8 mouse cellular contexts compared by ENCODE assay signal in genomic region chr5:144100149-144100935, GRCm38 (mm10). TPM values are rescaled to one million over a fixed set of nuclear protein-coding genes. Genes with fewer than 3 reads are reported as not detected.
DNase-seq lines count a peak whose midpoint lies in the region; ATAC-seq and TF ChIP-seq lines count a peak whose summit lies in the region.

Lmtk2 (plus strand) TSS chr5:144100436.

- TF ChIP-seq POLR2A in olfactory bulb, adult 2 months (IDR thresholded peaks at IDR 0.05; ENCODE audit: insufficient read depth, low read depth, low read length) = peak; percentile 96
- TF ChIP-seq POLR2A in thymus, adult 2 months (IDR thresholded peaks at IDR 0.05; ENCODE audit: control insufficient read depth, extremely low read depth, insufficient read depth, low read length, poor library complexity) = peak; percentile 94; the same call in 1 of the 2 replicates

- H3K9ac ChIP-seq in ES-E14 (ENCODE audit: insufficient read depth, low read depth, low read length, poor library complexity, severe bottlenecking) = peak within 1 kb of the TSS; percentile 89
- peak within 1 kb of the TSS; percentile 93 for H3K9ac ChIP-seq in forebrain, embryonic 16.5 days (replicated peaks; ENCODE audit: low read depth, low read length)
- H3K9ac ChIP-seq in lung, embryonic 14.5 days = peak within 1 kb of the TSS; percentile 85

- no peaks in the 10 kb centered on the region for H3K36me3 ChIP-seq in ES-E14 (ENCODE audit: control insufficient read depth, insufficient read depth, low read length, poor library complexity, severe bottlenecking)
- no peaks in the 10 kb centered on the region for H3K36me3 ChIP-seq in forebrain, embryonic 16.5 days (ENCODE audit: control insufficient read depth, insufficient read depth)
- H3K36me3 ChIP-seq in lung, embryonic 14.5 days (ENCODE audit: insufficient read depth) = no peaks in the 10 kb centered on the region
- no peaks in the 10 kb centered on the region for H3K36me3 ChIP-seq in thymus, adult 2 months (ENCODE audit: control insufficient read depth, insufficient read depth, low read length)

- under 1% methylated on average over 88 of the region's 90 CpGs for WGBS in forebrain, embryonic 16.5 days
- WGBS in lung, embryonic 14.5 days = under 1% methylated on average over 78 of the region's 90 CpGs
- WGBS in olfactory bulb, adult 2 months = under 1% methylated on average over 90 of the region's 90 CpGs
- under 1% methylated on average over 90 of the region's 90 CpGs for WGBS in thymus, adult 2 months

- no peaks in the 10 kb centered on the region for H3K9me3 ChIP-seq in ES-E14 (ENCODE audit: control insufficient read depth, insufficient read depth, low read depth, low read length)
- no peaks in the 10 kb centered on the region for H3K9me3 ChIP-seq in forebrain, embryonic 16.5 days (ENCODE audit: control insufficient read depth, low read length)
- H3K9me3 ChIP-seq in lung, embryonic 14.5 days (ENCODE audit: low read depth, low read length) = no peaks in the 10 kb centered on the region

- H3K4me3 ChIP-seq in ES-E14 (ENCODE audit: insufficient read depth in 1 of 2, low read depth in 1 of 2, low read length in 2 of 2, poor library complexity in 1 of 2, severe bottlenecking in 1 of 2) = peak within 1 kb of the TSS; percentile 83 to 98
- H3K4me3 ChIP-seq in forebrain, embryonic 16.5 days (replicated peaks; ENCODE audit: low read length) = peak within 1 kb of the TSS; percentile 94
- H3K4me3 ChIP-seq in layer of hippocampus, adult 2 months = peak within 1 kb of the TSS; percentile 81
- peak within 1 kb of the TSS; percentile 97 for H3K4me3 ChIP-seq in lung, embryonic 14.5 days (ENCODE audit: low read depth, low read length)
- H3K4me3 ChIP-seq in olfactory bulb, adult 2 months (ENCODE audit: insufficient read depth, low read depth, low read length) = peak within 1 kb of the TSS; percentile 63
- peak within 1 kb of the TSS; percentile 93 for H3K4me3 ChIP-seq in thymus, adult 2 months (ENCODE audit: control insufficient read depth, insufficient read depth, low read length)

- DNase-seq in ES-E14 (ENCODE audit: low read depth, low spot score) = peak; percentile 91
- peak; percentile 97 for DNase-seq in cerebellum, adult 11-12 months
- DNase-seq in heart, postnatal 36 days = peak; percentile 97 to 98
- DNase-seq in layer of hippocampus, adult 2 months (ENCODE audit: low spot score in 2 of 2) = peak; percentile 97 to 98
- peak; percentile 97 for DNase-seq in lung, embryonic 14.5 days
- peak; percentile 97 for DNase-seq in thymus, adult 2 months

- H3K27me3 ChIP-seq in forebrain, embryonic 16.5 days (replicated peaks; ENCODE audit: control insufficient read depth, insufficient read depth, low read length) = 0 out of 2 replicates have a peak, but pooled peaks cover 4% of the 10 kb centered on the region
- H3K27me3 ChIP-seq in lung, embryonic 14.5 days (ENCODE audit: insufficient read depth, low read length) = no peaks in the 10 kb centered on the region
- H3K27me3 ChIP-seq in thymus, adult 2 months (ENCODE audit: control insufficient read depth, insufficient read depth, low read length) = no peaks in the 10 kb centered on the region; the same call in 1 of the 2 replicates

- H3K4me1 ChIP-seq in ES-E14 (ENCODE audit: control insufficient read depth in 2 of 2, insufficient read depth in 2 of 2, low read length in 2 of 2, poor library complexity in 1 of 2) = peaks cover 5 to 20% of the 10 kb centered on the region in 2 experiments
- H3K4me1 ChIP-seq in forebrain, embryonic 16.5 days (replicated peaks; ENCODE audit: control insufficient read depth, insufficient read depth, low read length) = peaks cover 9% of the 10 kb centered on the region
- H3K4me1 ChIP-seq in lung, embryonic 14.5 days (ENCODE audit: insufficient read depth) = no peaks in the 10 kb centered on the region; the same call in 1 of the 2 replicates
- H3K4me1 ChIP-seq in olfactory bulb, adult 2 months (ENCODE audit: control insufficient read depth, insufficient read depth, low read length) = peaks cover 8% of the 10 kb centered on the region; the same call in 1 of the 2 replicates
- no peaks in the 10 kb centered on the region for H3K4me1 ChIP-seq in thymus, adult 2 months (replicated peaks; ENCODE audit: control insufficient read depth, insufficient read depth, low read length)

- H3K4me2 ChIP-seq in forebrain, embryonic 16.5 days (ENCODE audit: low read length) = peak within 1 kb of the TSS; percentile 66
- peak within 1 kb of the TSS; percentile 87 for H3K4me2 ChIP-seq in lung, embryonic 14.5 days

- ATAC-seq in forebrain, embryonic 16.5 days = peak; percentile 100
- ATAC-seq in lung, embryonic 14.5 days (ENCODE audit: insufficient read depth) = peak; percentile 100

- no peak within 1 kb of the TSS; the same call in 1 of the 2 replicates for H3K27ac ChIP-seq in ES-E14 (ENCODE audit: insufficient read depth, low read depth, low read length, poor library complexity, severe bottlenecking)
- H3K27ac ChIP-seq in forebrain, embryonic 16.5 days (ENCODE audit: low read length) = peak within 1 kb of the TSS; percentile 93
- H3K27ac ChIP-seq in layer of hippocampus, adult 2 months = peak within 1 kb of the TSS; percentile 95
- H3K27ac ChIP-seq in lung, embryonic 14.5 days (ENCODE audit: low read depth) = peak within 1 kb of the TSS; percentile 55; the same call in 1 of the 2 replicates
- peak within 1 kb of the TSS; percentile 56 for H3K27ac ChIP-seq in olfactory bulb, adult 2 months (ENCODE audit: insufficient read depth, low read depth, low read length)
- H3K27ac ChIP-seq in thymus, adult 2 months (ENCODE audit: control insufficient read depth, insufficient read depth, low read length) = no peak within 1 kb of the TSS

- intact Hi-C loops in heart, postnatal 36 days (cut with DNase I) = loop anchor here (1.0 kb wide), 1 partner anchor 54 kb away; no protein-coding TSS in a partner anchor

- peak; percentile 96 for TF ChIP-seq CTCF in layer of hippocampus, adult 2 months (conservative IDR thresholded peaks at IDR 0.05)
- peak; percentile 90 for TF ChIP-seq CTCF in lung, embryonic 14.5 days (IDR thresholded peaks at IDR 0.05; ENCODE audit: low read depth)
- peak; percentile 79 for TF ChIP-seq CTCF in olfactory bulb, adult 2 months (IDR thresholded peaks at IDR 0.05; ENCODE audit: insufficient read depth, low read depth, low read length)
- peak; percentile 90 for TF ChIP-seq CTCF in thymus, adult 2 months (IDR thresholded peaks at IDR 0.05; ENCODE audit: borderline replicate concordance, control insufficient read depth, extremely low read depth, insufficient read depth, low read length, poor library complexity)

- in situ Hi-C loops in ES-E14 (cut with MboI; ENCODE audit: low sequenced_read_pairs in 2 of 2, unreplicated experiment in 2 of 2) = no loop called here

TF ChIP-seq in ES-E14, 5 proteins besides CTCF, POLR2A, EP300 and RAD21:
- TF ChIP-seq CHD2 (IDR thresholded peaks at IDR 0.05; ENCODE audit: low read depth, low read length) (0 out of 2 replicates have a peak, but pooled peaks have one; percentile 53), ZNF384 (IDR thresholded peaks at IDR 0.05; ENCODE audit: low read depth, low read length) (no peak), HCFC1 (IDR thresholded peaks at IDR 0.05; ENCODE audit: borderline replicate concordance, insufficient read depth, low read length) (peak; percentile 53; the same call in 1 of the 2 replicates)

RNA-seq across cellular contexts. Expression of gene Lmtk2, which starts in this region (rescaled TPM):
- total RNA-seq in ES-E14 (2012; rRNA removed) = 61.2 and 93.0 TPM in 2 replicates
- polyA plus RNA-seq in forebrain, embryonic 16.5 days (2015; fragmentation: Nextera tagmentation; extraction: Ambion mirVana) = 9.4 TPM in 2 replicates
- total RNA-seq in heart, postnatal 36 days (2021) = 10 to 100 TPM; 26.0 to 27.2 TPM
- 10 to 100 TPM; 87.7 to 91.1 TPM for total RNA-seq in layer of hippocampus, adult 2 months (2021)
- polyA plus RNA-seq in lung, embryonic 14.5 days (2014; fragmentation: Nextera tagmentation; extraction: Ambion mirVana) = 5.1 and 5.3 TPM in 2 replicates
- polyA plus RNA-seq in olfactory bulb, adult 2 months (2012; ENCODE audit: insufficient read depth, insufficient read length, low replicate concordance, missing spikeins) = not detected in 2 replicates
- polyA plus RNA-seq in thymus, adult 2 months (2012; rRNA removed) = 13.3 and 18.7 TPM in 2 replicates

Comparison
In these comparisons a context has a peak if more than half of its experiments do, and no peak if none do; other contexts are left out.
1. H3K27ac ChIP-seq: peak in forebrain, embryonic 16.5 days (single experiment), layer of hippocampus, adult 2 months (single experiment), lung, embryonic 14.5 days (single experiment) and olfactory bulb, adult 2 months (single experiment); none in ES-E14 (single experiment) and thymus, adult 2 months (single experiment).
2. Peak in every context shown above with its lines, with median percentiles within 50 percentile points of each other: DNase-seq, H3K4me3 ChIP-seq, H3K9ac ChIP-seq and CTCF ChIP-seq.